Mouse (Mus musculus) brain, adult 2 months (tissue): ENCODE measurements around the gene Vmn1r51.
"Not testable (repeated sequence)": the region's sequence is repeated elsewhere in the genome, so short reads cannot be mapped to it uniquely, and the experiment has no call there.

ENCODE experiments used
- DNase-seq: peaks from one replicate; pipeline ENCODE4 v3.0.0; 2011; ENCODE audit warnings: low read depth, low spot score

Vmn1r51 gene

GRCm38 (mm10) chr6:90122296-90122695 is at the start of gene Vmn1r51:
Vmn1r51 (plus strand) TSS chr6:90122596.
- not testable (repeated sequence) for DNase-seq

GRCm38 (mm10) chr6:90078406-90078805 is 44.0 kb upstream of the Vmn1r51 start, which contains the start of gene Vmn1r49:
Vmn1r49 (minus strand) TSS chr6:90078506.
- no peak for DNase-seq

- no peak for DNase-seq
Measured at GRCm38 (mm10) chr6:90100566-90100965, 21.8 kb upstream of the Vmn1r51 start.

GRCm38 (mm10) chr6:90101130-90101529 is 21.3 kb upstream of the Vmn1r51 start, which contains the start of gene Vmn1r50:
Vmn1r50 (plus strand) TSS chr6:90101430.
- DNase-seq = no peak

- no peak for DNase-seq
Measured at GRCm38 (mm10) chr6:90160139-90160538, 37.7 kb downstream of the Vmn1r51 start.

- no peak for DNase-seq
Measured at GRCm38 (mm10) chr6:90174508-90174907, 52.1 kb downstream of the Vmn1r51 start, which contains the start of gene Vmn1r52. Vmn1r52 (plus strand) TSS chr6:90174808.
